Mouse (Mus musculus) ES-Bruce4 (cell line): ENCODE measurements around the gene Zfp202.

Experiments used
- CTCF ChIP-seq: IDR thresholded peaks from one replicate; pipeline ENCODE4 v1.8.1; 2011; ENCODE audit warnings: low read depth, low read length
- EP300 ChIP-seq: IDR thresholded peaks from 2 replicates; pipeline ENCODE4 v1.6.1; 2011; ENCODE audit warnings: low read depth, low read length; ENCODE audit not compliant: insufficient read depth
- POLR2A ChIP-seq: IDR thresholded peaks from one replicate; pipeline ENCODE4 v1.8.1; 2011; ENCODE audit warnings: low read length; ENCODE audit not compliant: insufficient read depth

- TF ChIP-seq CTCF (no peak), POLR2A (no peak), EP300 (no peak)
These were observed 11.5 kb upstream of the Zfp202 start, which contains the start of gene Olfr986 for GRCm38 (mm10) chr9:40180620-40181019.
